Mouse (Mus musculus) megakaryocyte, embryonic 14.5 days (primary cell): ENCODE data around the gene Nkiras1.
"Not testable (repeated sequence)": the region's sequence is repeated elsewhere in the genome, so short reads cannot be mapped to it uniquely, and the experiment has no call there.

Experiments
- FLI1 ChIP-seq: IDR thresholded peaks from 2 replicates; pipeline ENCODE4 v1.6.1; 2012; ENCODE audit warnings: low read length, inconsistent platforms, mixed read lengths
- GATA1 ChIP-seq: IDR thresholded peaks from 3 replicates; pipeline ENCODE4 v1.6.1; 2012; ENCODE audit warnings: mixed read lengths, low read length, inconsistent platforms, borderline replicate concordance

DNA sequence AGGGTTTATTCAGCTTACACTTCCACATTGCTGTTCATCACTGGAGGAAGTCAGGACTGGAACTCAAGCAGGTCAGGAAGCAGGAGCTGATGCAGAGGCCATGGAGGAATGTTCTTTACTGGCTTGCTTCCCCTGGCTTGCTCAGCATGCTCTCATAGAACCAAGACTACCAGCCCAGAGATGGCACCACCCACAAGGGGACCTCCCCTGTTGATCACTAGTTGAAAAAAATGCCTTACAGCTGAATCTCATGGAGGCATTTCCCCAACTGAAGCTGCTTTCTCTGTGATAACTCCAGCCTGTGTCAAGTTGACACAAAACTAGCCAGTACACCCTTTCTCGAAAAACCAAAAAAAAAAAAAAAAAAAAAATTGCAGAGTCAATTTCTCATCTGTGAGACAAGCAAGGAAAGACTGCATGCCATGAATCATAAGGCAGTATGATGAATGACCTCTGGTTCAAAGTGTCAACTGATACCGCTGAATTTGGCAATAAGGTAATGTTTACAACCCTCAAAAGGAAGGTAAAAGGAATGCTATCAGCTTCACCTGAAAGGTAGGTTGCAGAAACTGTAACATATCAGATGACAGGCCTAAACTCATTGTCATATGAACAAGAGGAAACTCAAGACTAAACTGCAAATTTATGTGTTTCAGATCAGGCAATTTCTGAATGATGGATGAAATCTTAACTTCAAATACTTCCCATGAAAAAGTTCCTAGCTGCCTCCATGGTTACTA is 34.3 kb upstream of the Nkiras1 start:
- TF ChIP-seq GATA1, FLI1: not testable (repeated sequence)
